Mouse (Mus musculus) MEL (cell line): ENCODE measurements around the gene Stap1. TPM values are rescaled to one million over a fixed set of nuclear protein-coding genes. Genes with fewer than 3 reads are reported as not detected.

ENCODE experiments used
- DNase-seq: peaks from one replicate; pipeline ENCODE4 v3.0.0; 2011; ENCODE audit warnings: low read depth, low spot score
- H3K27ac ChIP-seq: 2 replicates; pipeline ENCODE4 v1.5.1; 2012; ENCODE audit warnings: low read depth, mild to moderate bottlenecking, control low read depth, low read length, moderate library complexity; ENCODE audit not compliant: control insufficient read depth
- H3K27me3 ChIP-seq, 2 experiments: fragments of 150-350 bp in 1 of 2; sonication (generic) in 1 of 2; 2 replicates each; pipeline ENCODE4 v1.6.1; 2012; ENCODE audit warnings: low read length in 2 of 2, mild to moderate bottlenecking in 2 of 2, improper control_type of control experiment in 1 of 2, moderate library complexity in 1 of 2; ENCODE audit not compliant: insufficient read depth in 2 of 2, control insufficient read depth in 1 of 2
- H3K36me3 ChIP-seq, 2 experiments: 2 replicates each; pipeline ENCODE4 v1.6.1; 2012 to 2014; ENCODE audit warnings: low read length in 2 of 2, improper control_type of control experiment in 1 of 2, inconsistent platforms in 1 of 2, mild to moderate bottlenecking in 1 of 2; ENCODE audit not compliant: insufficient read depth in 2 of 2, control insufficient read depth in 1 of 2
- H3K4me1 ChIP-seq, 2 experiments: fragments of 150-350 bp in 1 of 2; sonication (generic) in 1 of 2; 2 replicates each; pipeline ENCODE4 v1.6.1; 2012; ENCODE audit warnings: low read length in 2 of 2, improper control_type of control experiment in 1 of 2, mild to moderate bottlenecking in 1 of 2; ENCODE audit not compliant: insufficient read depth in 2 of 2, control insufficient read depth in 1 of 2
- H3K4me3 ChIP-seq, 2 experiments: fragments of 150-350 bp in 1 of 2; sonication (generic) in 1 of 2; 2 replicates each; pipeline ENCODE4 v1.5.1; 2012; ENCODE audit warnings: low read depth in 2 of 2, low read length in 2 of 2, mild to moderate bottlenecking in 2 of 2, moderate library complexity in 2 of 2, control low read depth in 1 of 2, improper control_type of control experiment in 1 of 2; ENCODE audit not compliant: control insufficient read depth in 1 of 2, insufficient read depth in 1 of 2
- H3K79me2 ChIP-seq: 2 replicates; pipeline ENCODE4 v1.6.1; 2012; ENCODE audit warnings: mild to moderate bottlenecking, low read length, moderate library complexity; ENCODE audit not compliant: control insufficient read depth, poor library complexity, insufficient read depth
- H3K9ac ChIP-seq: 2 replicates; pipeline ENCODE4 v1.6.1; 2012; ENCODE audit warnings: low read depth, mild to moderate bottlenecking, control low read depth, low read length, moderate library complexity; ENCODE audit not compliant: control insufficient read depth, poor library complexity, severe bottlenecking
- H3K9me3 ChIP-seq: fragments of 150-350 bp; sonication (generic); replicated peaks from 2 replicates; pipeline ENCODE4 v1.6.1; 2012; ENCODE audit warnings: mild to moderate bottlenecking, low read length, improper control_type of control experiment, moderate library complexity; ENCODE audit not compliant: insufficient read depth
- BHLHE40 ChIP-seq: IDR thresholded peaks from 2 replicates; pipeline ENCODE4 v1.6.1; 2012; ENCODE audit warnings: low read depth, mild to moderate bottlenecking, inconsistent platforms, low read length, improper control_type of control experiment, borderline replicate concordance
- CHD1 ChIP-seq: IDR thresholded peaks from 2 replicates; pipeline ENCODE4 v1.6.1; 2012; ENCODE audit warnings: low read depth, mild to moderate bottlenecking, inconsistent platforms, low read length, improper control_type of control experiment
- CTCF ChIP-seq, 3 experiments: IDR thresholded peaks in 2 of 3; conservative IDR thresholded peaks in 1 of 3; 2 replicates each; pipeline ENCODE4 v1.5.1; 2011 to 2012; ENCODE audit warnings: low read length in 3 of 3, low read depth in 2 of 3, mild to moderate bottlenecking in 2 of 3, improper control_type of control experiment in 1 of 3, inconsistent platforms in 1 of 3, mixed read lengths in 1 of 3, moderate library complexity in 1 of 3; ENCODE audit not compliant: control insufficient read depth in 1 of 3, insufficient read depth in 1 of 3, poor library complexity in 1 of 3, severe bottlenecking in 1 of 3
- ELF1 ChIP-seq: IDR thresholded peaks from 2 replicates; pipeline ENCODE4 v1.6.1; 2014; ENCODE audit warnings: low read depth, mild to moderate bottlenecking, inconsistent platforms, low read length, improper control_type of control experiment, moderate library complexity
- GATA1 ChIP-seq: IDR thresholded peaks from 2 replicates; pipeline ENCODE4 v1.6.1; 2011; ENCODE audit warnings: low read depth, low read length, improper control_type of control experiment
- JUND ChIP-seq: IDR thresholded peaks from 2 replicates; pipeline ENCODE4 v1.6.1; 2011; ENCODE audit warnings: low read depth, mild to moderate bottlenecking, improper control_type of control experiment, low read length
- MAFK ChIP-seq: IDR thresholded peaks from 2 replicates; pipeline ENCODE4 v1.6.1; 2011; ENCODE audit warnings: low read depth, mild to moderate bottlenecking, low read length, improper control_type of control experiment, borderline replicate concordance
- MAX ChIP-seq: IDR thresholded peaks from 2 replicates; pipeline ENCODE4 v1.6.1; 2011; ENCODE audit warnings: low read length, improper control_type of control experiment
- MEF2A ChIP-seq: IDR thresholded peaks from 2 replicates; pipeline ENCODE4 v1.6.1; 2014; ENCODE audit warnings: low read depth, mild to moderate bottlenecking, inconsistent platforms, low read length, improper control_type of control experiment; ENCODE audit not compliant: poor library complexity, insufficient replicate concordance, severe bottlenecking; ENCODE audit errors: extremely low read depth
- MXI1 ChIP-seq: IDR thresholded peaks from 2 replicates; pipeline ENCODE4 v1.6.1; 2011; ENCODE audit warnings: mild to moderate bottlenecking, low read depth, low read length, improper control_type of control experiment
- MYB ChIP-seq: IDR thresholded peaks from 2 replicates; pipeline ENCODE4 v1.6.1; 2011; ENCODE audit warnings: mild to moderate bottlenecking, low read depth, low read length, improper control_type of control experiment
- MYC ChIP-seq: IDR thresholded peaks from 2 replicates; pipeline ENCODE4 v1.6.1; 2011; ENCODE audit warnings: low read depth, mild to moderate bottlenecking, low read length, improper control_type of control experiment, moderate library complexity
- POLR2A ChIP-seq, 2 experiments: IDR thresholded peaks; 2 replicates each; pipeline ENCODE4 v1.6.1; 2011 to 2012; ENCODE audit warnings: low read length in 2 of 2, mild to moderate bottlenecking in 2 of 2, control low read depth in 1 of 2, improper control_type of control experiment in 1 of 2, low read depth in 1 of 2, moderate library complexity in 1 of 2; ENCODE audit not compliant: control insufficient read depth in 1 of 2, insufficient read depth in 1 of 2, poor library complexity in 1 of 2
- RAD21 ChIP-seq: IDR thresholded peaks from 2 replicates; pipeline ENCODE4 v1.6.1; 2011; ENCODE audit warnings: mild to moderate bottlenecking, low read depth, low read length, improper control_type of control experiment
- RCOR1 ChIP-seq: IDR thresholded peaks from 2 replicates; pipeline ENCODE4 v1.6.1; 2012; ENCODE audit warnings: low read depth, mild to moderate bottlenecking, inconsistent platforms, low read length, improper control_type of control experiment
- SIN3A ChIP-seq: IDR thresholded peaks from 2 replicates; pipeline ENCODE4 v1.6.1; 2012; ENCODE audit warnings: low read length, improper control_type of control experiment, inconsistent platforms
- SMC3 ChIP-seq: IDR thresholded peaks from 2 replicates; pipeline ENCODE4 v1.6.1; 2011; ENCODE audit warnings: low read depth, low read length, improper control_type of control experiment
- TBP ChIP-seq: IDR thresholded peaks from 2 replicates; pipeline ENCODE4 v1.8.0; 2011; ENCODE audit warnings: low read depth, low read length, improper control_type of control experiment
- TCF12 ChIP-seq: IDR thresholded peaks from 2 replicates; pipeline ENCODE4 v1.6.1; 2014; ENCODE audit warnings: low read depth, mild to moderate bottlenecking, inconsistent platforms, low read length, improper control_type of control experiment, moderate library complexity
- USF1 ChIP-seq: IDR thresholded peaks from 2 replicates; pipeline ENCODE4 v1.6.1; 2014; ENCODE audit warnings: low read depth, mild to moderate bottlenecking, inconsistent platforms, low read length, improper control_type of control experiment, moderate library complexity
- USF2 ChIP-seq, 2 experiments: IDR thresholded peaks; 2 replicates each; pipeline ENCODE4 v1.6.1; 2011 to 2012; ENCODE audit warnings: improper control_type of control experiment in 2 of 2, low read length in 2 of 2, borderline replicate concordance in 1 of 2, inconsistent platforms in 1 of 2, low read depth in 1 of 2, mild to moderate bottlenecking in 1 of 2; ENCODE audit not compliant: insufficient read depth in 1 of 2
- ZC3H11A ChIP-seq: IDR thresholded peaks from 2 replicates; pipeline ENCODE4 v1.6.1; 2012; ENCODE audit warnings: low read depth, mild to moderate bottlenecking, inconsistent platforms, low read length, improper control_type of control experiment
- polyA plus RNA-seq, 2 experiments: library from polyadenylated mRNA; stranded (reverse) in 1 of 2; unstranded in 1 of 2; fragments of >175 nt in 1 of 2; fragments of >200 nt in 1 of 2; gene quantifications; 2 replicates each; pipeline versions ENCODE4 v1.2.1 to v1.2.4; 2012; ENCODE audit warnings: low replicate concordance in 2 of 2, low read depth in 1 of 2; ENCODE audit not compliant: insufficient read length in 2 of 2, insufficient read depth in 1 of 2, missing spikeins in 1 of 2
- total RNA-seq: library from RNA; depleted of rRNA; stranded (reverse); fragments of 300-350 nt; gene quantifications from 2 replicates; pipeline ENCODE4 v1.2.3, GENCODE M21; 2012

Stap1 gene
- total and polyA plus RNA-seq, 3 experiments = 0.03 TPM; not detected in 2

DNA sequence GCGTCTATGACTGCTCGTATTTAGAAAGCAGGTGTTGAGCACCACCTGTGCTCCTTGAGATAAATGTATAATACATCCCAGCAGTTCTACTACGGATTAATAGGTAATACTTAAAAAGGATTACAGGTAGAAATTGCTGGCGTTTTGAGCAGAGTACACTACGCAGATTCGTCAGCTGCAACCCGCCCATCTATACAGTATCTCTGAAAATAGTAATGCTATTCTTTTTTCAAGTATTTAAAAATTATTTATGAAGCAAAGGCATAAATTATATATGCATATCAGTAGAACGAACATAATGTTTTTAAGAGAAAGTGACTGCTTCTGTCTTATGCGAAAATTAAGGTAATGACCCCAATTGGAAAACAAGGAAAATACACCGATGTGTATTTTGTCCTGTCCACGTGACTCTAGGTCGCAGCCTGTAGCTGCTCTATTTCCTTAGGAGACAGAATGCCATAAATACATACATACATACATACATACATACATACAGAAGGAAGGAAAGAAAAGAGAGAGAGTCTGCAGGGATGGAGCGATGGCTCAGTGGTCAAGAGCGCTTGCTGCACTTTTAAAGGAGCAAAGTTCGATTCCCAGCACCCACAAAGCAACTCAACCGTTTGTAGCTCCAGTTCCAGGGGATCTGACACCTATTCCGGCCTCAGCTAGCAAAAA is 5.5 kb upstream of the Stap1 start:
- no peak for DNase-seq
- H3K27ac ChIP-seq = peak overlapping the region; percentile 53
- peak overlapping the region; percentile 63 for H3K9ac ChIP-seq
- TF ChIP-seq TCF12 (no peak), USF1 (peak; percentile 88), CHD1 (no peak), BHLHE40 (0 out of 2 replicates have a peak, but pooled peaks have one; percentile 4), USF2 (IDR thresholded peaks at IDR 0.05; ENCODE audit: borderline replicate concordance in 1 of 2, insufficient read depth in 1 of 2, low read depth in 1 of 2, low read length in 2 of 2) (peak; percentile 28 to 50; a peak in 2 of 4 replicates), MYB (no peak), MAFK (no peak), MYC (peak; percentile 27; the same call in 1 of the 2 replicates), MEF2A (no peak), MXI1 (peak; percentile 69), POLR2A (IDR thresholded peaks at IDR 0.05; ENCODE audit: control insufficient read depth in 1 of 2, insufficient read depth in 1 of 2, low read depth in 1 of 2, low read length in 2 of 2, poor library complexity in 1 of 2) (no peak), CTCF (IDR thresholded peaks at IDR 0.05 in 2 of 3, conservative IDR thresholded peaks at IDR 0.05 in 1 of 3; ENCODE audit: control insufficient read depth in 1 of 3, insufficient read depth in 1 of 3, low read depth in 2 of 3, low read length in 3 of 3, poor library complexity in 1 of 3, severe bottlenecking in 1 of 3) (no peak), TBP (peak; percentile 90), MAX (peak; percentile 59), ELF1 (no peak)
- H3K36me3 ChIP-seq = peaks cover 0 to 22% of the 10 kb centered on the region in 2 experiments; a peak in 2 of 4 replicates
- H3K4me1 ChIP-seq = peaks cover 5 to 6% of the 10 kb centered on the region in 2 experiments; a peak in 3 of 4 replicates
- H3K27me3 ChIP-seq = no peaks in the 10 kb centered on the region
- H3K9me3 ChIP-seq = no peaks in the 10 kb centered on the region
- H3K4me3 ChIP-seq = peak overlapping the region; percentile 67 to 87
- peaks cover 10% of the 10 kb centered on the region for H3K79me2 ChIP-seq

DNA sequence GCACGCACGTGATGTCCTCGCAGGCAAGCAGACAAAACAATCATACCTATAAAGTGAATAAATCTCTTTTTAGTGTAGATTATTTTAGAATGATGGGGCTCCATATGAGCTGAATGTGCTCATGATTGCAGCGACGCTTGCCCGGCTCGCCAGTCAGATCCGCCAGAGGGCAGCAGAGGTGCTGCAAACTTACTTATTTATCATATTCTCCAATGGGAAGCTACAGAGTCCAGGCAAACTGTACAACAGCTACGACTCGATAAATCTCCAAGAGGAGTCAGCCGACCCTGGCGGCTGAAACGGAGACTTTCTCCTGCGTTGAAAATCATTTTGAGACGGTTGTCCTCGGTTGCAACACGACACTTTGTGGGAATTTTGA is 5.0 kb upstream of the Stap1 start:
- Histone ChIP-seq H3K9me3 (no peaks in the 10 kb centered on the region), H3K79me2 (peaks cover 10% of the 10 kb centered on the region), H3K4me3 (peak overlapping the region; percentile 67 to 87), H3K36me3 (peaks cover 0 to 23% of the 10 kb centered on the region in 2 experiments; a peak in 2 of 4 replicates), H3K27ac (peak overlapping the region; percentile 12; the same call in 1 of the 2 replicates), H3K27me3 (no peaks in the 10 kb centered on the region), H3K4me1 (peaks cover 5 to 6% of the 10 kb centered on the region in 2 experiments), H3K9ac (peak overlapping the region; percentile 49)
- TF ChIP-seq SIN3A (no peak), MYC (0 out of 2 replicates have a peak, but pooled peaks have one; percentile 13), JUND (no peak), RAD21 (peak; percentile 80), MAFK (no peak), RCOR1 (no peak), CTCF (IDR thresholded peaks at IDR 0.05 in 2 of 3, conservative IDR thresholded peaks at IDR 0.05 in 1 of 3; ENCODE audit: control insufficient read depth in 1 of 3, insufficient read depth in 1 of 3, low read depth in 2 of 3, low read length in 3 of 3, poor library complexity in 1 of 3, severe bottlenecking in 1 of 3) (peak; percentile 79 to 90 (median 90)), GATA1 (peak; percentile 37; the same call in 1 of the 2 replicates), MXI1 (peak; percentile 55), MYB (no peak), ZC3H11A (peak; percentile 66), SMC3 (peak; percentile 89), TBP (peak; percentile 10; the same call in 1 of the 2 replicates)
- DNase-seq = peak; percentile 92
